Mouse (Mus musculus): ENCODE measurements around the gene S100a4.

GRCm38 (mm10) chr3:90589947-90590346, 13.6 kb upstream of the S100a4 start, which contains the start of gene S100a2:
- TF ChIP-seq CTCF (conservative IDR thresholded peaks at IDR 0.05; ENCODE audit: insufficient read depth, insufficient read length, low read depth, low read length), result no peak
- no peak for TF ChIP-seq POLR2A (IDR thresholded peaks at IDR 0.05; ENCODE audit: low read depth, low read length)
